Mouse (Mus musculus) inflammation-experienced regulatory T-cells, adult 6 months (primary cell): Measurements from ENCODE around the gene Gpld1. TPM values are rescaled to one million over a fixed set of nuclear protein-coding genes. Genes with fewer than 3 reads are reported as not detected.
"Not testable (repeated sequence)": the region's sequence is repeated elsewhere in the genome, so short reads cannot be mapped to it uniquely, and the experiment has no call there.

Experiments used
- ATAC-seq: one replicate; pipeline ENCODE4 v1.8.0; 2017
- polyA plus RNA-seq, 3 experiments: library from polyadenylated mRNA; unstranded; fragments of 100-300 nt; shearing (Covaris generic); gene quantifications; one replicate each; pipeline ENCODE4 v1.2.1; 2017

Gpld1 gene
- polyA plus RNA-seq, 3 experiments from 2014 or later = 1.0 to 3.3 (median 1.9) TPM

DNA sequence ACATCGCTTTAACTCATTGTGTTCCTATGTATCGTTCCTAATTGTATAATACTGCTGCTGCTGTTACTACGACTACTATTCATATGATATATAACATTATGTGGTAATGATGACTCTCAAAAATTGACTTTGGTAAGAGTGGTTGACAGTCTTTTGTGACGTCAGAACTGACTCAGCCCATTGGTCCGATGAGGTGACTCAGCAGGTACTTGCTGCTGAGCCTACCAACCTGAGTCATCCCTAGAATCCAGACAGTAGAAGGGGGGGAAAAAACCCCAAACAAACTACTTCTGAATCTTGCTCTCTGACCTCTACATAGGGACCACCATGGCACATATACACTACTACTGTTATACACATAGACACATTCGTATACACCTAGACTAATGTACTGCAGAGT is 5.9 kb downstream of the Gpld1 start:
- no peak for ATAC-seq

DNA sequence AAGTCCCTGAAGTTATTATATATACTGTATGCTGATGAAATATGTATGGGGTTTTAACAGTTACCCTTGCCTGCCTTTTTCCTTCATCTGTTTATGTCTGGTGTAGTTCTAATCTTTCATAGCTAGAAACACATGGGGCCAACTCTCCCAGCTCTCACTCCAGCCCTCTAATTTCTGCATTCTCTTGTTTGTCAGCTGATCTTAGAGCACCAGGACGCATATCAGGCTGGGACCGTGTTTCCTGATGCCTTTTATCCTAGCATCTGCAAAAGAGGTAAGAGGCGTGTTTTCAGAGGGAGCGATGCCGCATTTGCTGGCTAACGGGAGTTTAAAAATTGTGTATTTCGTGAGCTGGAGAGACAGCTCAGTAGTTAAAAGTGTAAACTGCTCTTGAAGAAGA is 9.7 kb downstream of the Gpld1 start:
- no peak for ATAC-seq

DNA sequence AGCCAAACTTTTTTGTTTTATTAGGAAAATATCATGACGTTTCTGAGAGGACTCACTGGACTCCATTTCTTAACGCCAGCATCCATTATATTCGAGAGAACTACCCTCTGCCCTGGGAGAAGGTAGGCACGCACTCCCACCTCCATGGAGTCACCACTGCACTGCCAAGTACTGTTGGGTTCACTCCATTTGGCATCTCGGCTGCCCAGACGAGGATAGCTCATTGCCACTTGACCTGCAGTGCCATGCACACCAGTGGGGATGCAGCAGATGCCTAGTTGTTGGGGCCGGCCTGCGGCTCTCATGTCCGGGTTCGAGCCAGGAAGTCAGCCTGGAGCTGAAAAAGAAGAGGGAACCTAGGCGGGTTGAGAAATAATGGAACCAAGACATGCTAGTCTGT is 12.1 kb downstream of the Gpld1 start:
- no peak for ATAC-seq

DNA sequence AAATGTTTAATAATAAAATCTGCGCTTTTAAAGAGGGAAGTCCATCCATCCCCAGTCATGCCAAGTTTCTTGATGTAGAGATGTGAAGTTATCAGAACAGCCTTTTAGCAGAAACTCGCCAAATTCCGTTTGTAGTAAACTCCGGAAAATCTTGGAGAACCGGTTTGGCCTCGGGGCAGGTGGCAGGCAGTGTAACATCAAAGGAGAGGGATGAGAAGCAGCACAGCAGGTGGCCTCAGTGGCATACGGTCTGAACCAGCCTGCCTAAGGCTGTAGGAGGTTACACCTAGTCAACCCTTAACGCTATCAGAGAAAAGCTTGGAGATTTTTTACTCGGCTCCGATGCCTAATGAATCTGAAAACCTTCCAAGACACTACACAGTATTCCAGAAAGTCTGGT is 12.5 kb downstream of the Gpld1 start:
- no peak for ATAC-seq

DNA sequence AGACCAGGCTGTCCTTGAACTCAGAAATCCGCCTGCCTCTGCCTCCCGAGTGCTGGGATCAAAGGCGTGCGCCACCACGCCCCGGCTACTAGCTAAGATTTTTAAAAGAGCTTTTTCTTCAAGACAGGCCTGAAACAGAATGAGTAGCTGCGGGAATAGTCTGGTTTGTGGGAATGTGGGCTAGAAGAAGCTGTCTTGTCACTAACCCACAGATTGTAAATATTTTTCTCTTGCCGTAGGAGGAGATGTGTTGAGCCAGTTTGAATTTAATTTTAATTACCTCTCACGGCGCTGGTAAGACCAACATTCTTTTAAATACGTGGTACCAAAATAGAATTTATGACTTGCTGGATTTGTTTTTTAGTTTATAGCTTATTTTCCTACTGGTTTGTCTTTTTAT is 15.7 kb downstream of the Gpld1 start:
- ATAC-seq = no peak

DNA sequence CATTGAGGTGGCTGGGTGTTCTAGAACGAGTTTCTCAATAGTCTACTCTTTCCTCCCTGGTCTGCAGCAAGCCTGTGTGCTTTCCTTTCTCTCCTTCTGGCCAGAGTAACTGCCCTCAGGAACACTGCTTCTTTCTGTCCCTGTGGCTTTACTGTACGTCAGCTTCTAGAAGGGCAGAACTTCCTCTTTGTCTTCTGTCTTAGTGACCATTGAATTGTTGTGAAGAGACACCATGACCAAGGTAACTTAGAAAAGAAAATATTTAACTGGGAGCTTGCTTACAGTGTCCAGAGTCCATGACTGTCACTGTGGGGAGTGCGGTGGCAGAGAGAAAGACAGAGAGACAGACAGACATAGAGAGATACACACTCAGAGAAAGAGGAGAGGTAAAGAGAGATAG is 17.1 kb downstream of the Gpld1 start:
- no peak for ATAC-seq

DNA sequence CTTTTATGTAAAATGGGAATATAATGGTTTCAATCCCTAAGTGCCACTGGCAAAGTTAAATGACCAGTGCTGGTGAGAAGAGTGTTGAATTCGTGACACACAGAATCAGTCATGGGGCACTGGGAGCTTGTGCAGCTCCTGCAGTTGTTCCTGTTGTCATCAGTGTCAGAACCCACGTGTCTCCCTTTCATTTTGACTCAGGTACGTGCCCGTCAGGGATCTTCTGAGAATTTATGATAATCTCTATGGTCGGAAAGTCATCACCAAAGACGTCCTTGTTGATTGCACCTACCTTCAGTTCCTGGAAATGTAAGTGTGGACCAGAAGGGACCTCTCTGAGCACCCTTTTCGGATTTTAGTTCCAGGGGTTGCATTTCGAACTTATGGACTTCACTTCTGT is 19.2 kb downstream of the Gpld1 start:
- peak; percentile 68 for ATAC-seq

DNA sequence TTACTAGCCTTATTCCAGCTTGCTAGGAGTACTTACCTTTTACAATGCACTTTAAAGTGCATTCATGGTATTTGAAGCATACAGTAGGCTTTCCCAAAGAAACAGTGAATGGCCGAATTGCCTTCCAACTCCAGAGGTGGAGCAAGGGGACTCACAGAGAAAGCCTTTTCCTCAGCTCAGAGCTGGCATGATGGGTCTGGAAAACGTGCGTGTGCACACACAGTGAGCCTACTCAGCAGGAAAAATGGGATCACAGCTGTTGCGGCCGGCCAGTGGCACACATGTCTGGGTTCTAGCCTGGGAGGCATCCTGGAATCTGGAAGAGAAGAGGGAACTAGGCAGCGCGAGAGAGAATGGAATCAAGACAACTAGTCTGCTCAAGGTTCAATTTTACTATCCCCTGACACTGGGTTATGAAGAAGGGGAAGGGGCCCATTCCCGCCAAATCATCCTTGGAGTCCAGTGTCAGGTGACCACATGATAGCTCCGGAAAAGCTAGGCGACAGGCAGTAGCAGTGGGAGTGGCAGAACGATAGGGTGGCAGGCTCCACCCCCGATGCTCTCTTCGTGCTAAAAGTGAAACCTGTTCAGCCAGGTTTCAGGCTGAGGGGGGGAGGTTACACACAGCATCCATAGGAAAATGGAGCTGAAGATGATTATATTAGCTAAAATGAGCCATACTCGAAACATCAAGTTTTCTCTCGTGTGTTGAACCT is 22.3 kb downstream of the Gpld1 start:
- peak; percentile 76 for ATAC-seq

DNA sequence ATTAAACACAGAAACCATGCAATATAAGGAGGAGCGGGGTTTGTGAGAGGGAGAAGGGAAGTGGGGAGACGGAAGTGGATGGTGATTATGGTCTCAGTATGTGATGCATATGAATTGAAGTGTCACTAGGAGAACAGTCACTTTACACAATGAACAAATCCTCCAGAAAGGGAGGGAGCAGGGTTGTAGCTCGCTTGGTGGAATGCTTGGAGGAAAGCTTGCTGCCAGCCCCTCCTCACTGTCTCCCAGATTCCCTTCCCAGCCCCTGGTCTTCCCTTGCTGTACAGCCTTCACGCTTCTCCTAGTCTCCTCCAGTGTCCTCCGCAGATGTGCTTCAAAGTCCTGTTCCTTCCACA is 22.9 kb downstream of the Gpld1 start:
- peak; percentile 62 for ATAC-seq

DNA sequence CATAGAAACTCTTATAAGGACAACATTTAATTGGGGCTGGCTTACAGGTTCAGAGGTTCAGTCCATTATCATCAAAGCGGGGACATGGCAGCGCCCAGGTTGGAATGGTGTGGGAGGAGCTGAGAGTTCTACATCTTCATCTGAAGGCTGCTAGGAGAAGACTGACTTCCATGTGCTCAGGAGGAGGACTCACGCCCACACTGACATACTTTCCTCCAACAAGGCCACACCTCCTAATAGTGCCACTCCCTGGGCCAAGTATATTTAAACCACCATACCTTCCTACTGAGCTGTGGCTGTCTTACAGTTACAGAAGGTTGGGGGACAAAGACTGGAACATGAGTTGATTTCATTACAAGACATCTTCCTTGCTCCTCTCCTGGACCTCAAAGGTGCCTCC is 28.8 kb downstream of the Gpld1 start:
- ATAC-seq = not testable (repeated sequence)

DNA sequence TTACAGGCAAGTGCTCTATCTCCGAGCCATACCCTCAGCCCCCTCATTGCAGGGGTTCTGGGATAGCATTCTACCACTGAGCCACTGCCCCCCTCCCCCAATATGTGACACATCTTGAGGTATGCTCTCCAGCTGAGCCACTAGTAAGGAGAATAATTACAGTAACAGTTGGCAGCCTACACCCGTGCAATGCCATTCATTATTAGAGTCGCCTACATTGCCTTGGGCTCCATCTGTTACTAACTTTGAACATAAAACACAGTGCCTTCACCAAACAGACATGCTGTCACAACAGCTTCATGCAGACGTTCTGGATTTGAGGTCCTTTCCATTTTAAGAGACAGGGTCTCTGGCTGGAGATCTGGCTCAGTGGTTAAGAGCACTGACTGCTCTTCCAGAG is 33.4 kb downstream of the Gpld1 start:
- ATAC-seq = no peak

DNA sequence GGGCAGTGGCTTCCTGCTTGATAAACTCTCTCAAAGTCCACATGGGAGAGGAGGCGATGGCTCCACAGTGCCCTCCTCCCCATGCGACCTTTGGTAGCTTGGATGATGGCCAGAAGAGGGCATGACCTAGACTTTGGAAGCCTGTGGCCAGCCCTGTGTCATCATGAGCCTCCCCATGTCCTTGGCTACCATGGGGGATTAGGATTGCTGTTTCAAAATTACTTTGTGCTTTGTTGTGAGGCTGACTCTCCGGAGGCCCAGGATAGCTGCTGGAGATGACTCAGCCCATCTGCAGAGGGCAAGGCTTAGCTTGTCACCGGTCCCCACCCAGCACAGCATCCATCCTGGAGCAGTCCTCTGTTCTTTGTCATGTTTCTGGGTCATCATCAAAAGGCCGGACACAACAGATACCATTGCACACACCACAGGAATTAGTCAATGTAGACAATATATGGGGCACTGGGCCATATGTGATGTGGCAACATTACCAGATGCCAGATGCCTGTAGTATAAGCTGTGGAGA is 34.9 kb downstream of the Gpld1 start:
- ATAC-seq = no peak

DNA sequence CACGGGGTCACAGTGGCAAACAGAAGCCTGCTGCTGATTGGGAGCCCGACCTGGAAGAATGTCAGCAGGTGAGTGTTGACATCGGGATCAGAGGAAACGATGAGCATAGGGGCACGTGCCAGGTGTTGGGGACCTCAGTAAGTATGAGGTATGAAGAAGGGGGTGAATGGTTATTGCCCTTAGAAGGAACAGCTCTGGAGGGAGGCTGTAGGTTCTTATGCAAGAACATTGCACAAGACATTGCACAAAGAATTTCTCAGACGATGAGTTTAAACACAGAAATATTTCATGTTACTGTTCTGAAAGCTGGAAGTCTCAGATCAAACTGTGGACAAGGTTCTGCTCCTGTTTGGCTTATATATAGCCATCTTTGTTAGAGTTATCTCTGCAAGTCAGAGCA is 38.1 kb downstream of the Gpld1 start:
- ATAC-seq = no peak

DNA sequence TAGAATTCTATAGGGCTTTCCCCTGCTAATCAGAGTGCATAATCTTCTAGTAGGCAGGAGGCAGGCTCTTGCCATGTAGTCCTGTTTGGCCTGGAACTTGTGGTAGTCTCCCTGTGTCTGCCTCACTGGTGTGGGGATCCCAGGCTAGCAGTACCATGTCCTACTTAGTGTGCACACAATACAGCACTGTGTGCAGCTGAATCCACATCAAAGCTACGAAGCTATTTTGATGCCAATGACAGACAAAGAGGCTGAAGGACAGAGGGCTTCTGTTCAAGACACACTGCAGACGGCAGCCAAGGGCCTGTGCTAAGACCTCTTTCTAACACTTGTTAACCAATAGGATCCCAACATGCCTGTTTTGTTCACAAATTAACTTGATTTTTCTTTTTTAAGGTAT is 42.5 kb downstream of the Gpld1 start:
- ATAC-seq = no peak

DNA sequence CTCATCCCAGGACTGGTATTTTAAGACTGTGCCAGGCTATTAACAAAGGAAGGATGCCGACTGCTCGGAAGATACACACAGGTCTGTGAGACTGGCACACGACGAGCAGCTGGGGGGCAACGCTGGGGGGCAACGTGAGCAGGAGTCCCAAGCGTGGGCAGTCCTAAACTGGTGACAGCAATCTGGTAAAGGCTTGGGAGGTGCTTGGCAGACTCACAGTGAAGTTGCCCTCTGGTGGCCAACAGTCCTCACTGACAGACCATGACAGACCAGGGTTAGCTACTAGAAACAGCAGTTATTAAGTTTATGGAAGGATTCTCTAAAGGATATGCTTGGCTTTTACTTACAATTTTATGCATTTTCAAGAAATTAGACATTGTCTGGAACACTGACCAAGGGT is 45.4 kb downstream of the Gpld1 start:
- ATAC-seq = peak; percentile 78

DNA sequence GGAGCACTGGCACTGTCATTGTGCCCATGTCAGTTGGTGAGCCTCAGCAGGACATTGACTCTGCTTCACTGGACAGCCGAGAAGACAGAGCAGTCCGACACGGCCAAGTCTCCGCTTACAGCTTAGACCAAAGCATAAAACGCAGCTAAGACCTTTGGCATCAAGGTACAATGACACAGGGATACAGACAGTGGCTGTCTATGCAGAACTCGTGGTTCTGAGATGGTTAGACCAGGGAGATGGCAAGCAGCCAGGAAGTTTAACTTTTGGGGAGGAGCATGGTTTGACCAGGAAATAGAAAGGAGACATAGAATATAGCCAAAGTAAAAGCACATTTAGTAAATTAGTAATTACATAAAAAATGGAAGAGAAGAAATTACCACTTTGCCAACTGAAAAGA is 46.1 kb downstream of the Gpld1 start:
- ATAC-seq = no peak

DNA sequence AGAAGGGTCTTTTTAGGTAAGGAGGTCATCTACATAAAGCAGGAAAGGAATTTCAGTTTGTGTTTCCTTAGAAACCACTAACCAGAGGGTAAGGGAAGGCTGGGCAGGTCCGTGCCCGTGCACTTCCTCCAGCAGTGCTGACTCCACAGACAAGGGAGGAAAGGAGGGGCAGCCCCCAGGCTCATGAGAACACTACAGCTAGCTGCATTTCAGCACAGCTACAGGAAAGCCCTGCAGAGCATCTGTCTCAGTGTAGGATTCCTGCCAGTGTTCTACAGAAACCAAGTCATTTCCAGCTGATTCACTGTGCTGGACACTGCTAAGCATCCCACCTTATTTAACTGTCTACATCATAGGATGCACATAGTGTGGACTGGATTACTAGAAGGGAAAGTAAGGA is 50.2 kb downstream of the Gpld1 start:
- ATAC-seq = no peak

DNA sequence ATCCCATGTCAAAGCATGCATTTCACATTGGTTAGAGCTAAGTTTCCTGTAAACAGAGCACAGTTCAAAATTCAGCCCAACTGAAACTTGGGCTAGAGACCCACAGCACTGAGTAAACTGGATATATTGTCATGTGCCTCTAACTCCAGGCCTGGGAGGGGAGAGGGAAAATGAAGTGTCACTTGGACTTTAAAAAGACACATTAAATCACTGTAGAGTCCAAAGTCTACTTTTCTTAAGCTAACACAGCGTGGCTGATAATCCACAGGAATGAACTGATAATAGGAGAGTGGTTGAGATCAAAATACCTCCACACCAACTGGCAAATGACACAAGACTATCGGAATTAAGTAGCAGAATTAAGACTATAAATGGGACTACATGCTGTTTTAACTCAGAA is 56.6 kb downstream of the Gpld1 start:
- no peak for ATAC-seq

DNA sequence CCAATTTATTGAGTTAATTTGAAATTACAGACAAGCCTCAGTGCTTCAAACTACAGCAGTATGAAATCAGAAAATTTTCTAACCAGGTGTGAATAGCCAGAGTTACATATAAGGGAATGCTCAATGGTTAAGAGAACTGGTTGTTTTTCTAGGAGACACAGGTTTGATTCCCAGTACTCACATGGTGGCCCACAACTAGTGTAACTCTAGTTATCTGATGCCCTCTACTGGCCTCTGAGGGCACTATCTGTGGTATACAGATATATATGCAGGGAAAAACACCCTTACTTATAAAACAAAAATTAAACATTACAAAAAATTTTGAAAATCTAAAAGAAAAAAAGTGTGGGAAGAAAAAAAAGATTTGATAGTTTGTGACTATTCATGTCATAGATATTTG is 60.0 kb downstream of the Gpld1 start:
- ATAC-seq = no peak

DNA sequence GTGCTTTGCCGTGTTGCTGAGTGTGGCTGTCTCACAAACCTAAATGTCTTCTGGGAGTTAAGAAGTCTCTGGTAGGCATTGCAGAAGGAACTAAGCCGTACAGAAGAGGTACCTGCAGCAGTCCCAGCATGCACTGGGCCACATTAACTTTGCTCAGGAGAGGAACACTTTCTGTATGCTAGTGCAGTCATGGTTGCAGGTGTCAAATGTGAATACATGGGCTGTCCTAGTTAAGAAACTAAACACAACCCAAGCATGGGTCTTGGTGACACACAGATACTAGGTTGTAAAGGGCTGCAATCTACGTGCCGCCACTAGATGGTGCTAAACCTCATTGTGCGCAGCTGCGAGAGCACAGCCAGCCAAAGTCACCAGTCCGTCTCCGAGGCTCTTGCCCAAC is 64.2 kb downstream of the Gpld1 start:
- ATAC-seq = peak; percentile 67

DNA sequence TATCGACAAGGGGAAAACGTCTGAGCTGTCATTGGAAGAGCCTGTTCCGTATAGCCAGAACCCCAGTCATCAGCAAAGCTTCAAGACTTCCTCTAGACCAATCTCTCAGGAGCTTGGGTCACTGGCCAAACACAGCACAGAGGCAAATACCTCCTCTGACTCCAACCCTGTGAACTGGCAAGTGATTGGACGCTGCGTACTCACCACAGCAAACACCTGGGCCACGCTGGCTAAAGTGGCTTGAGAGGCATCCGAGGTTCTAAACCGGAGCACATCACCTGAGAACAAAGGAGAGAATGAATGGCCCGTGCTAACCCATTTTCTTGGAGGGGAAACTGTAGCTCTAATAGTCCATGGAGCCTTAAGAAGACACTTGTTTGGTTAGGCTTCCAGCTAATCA is 75.4 kb downstream of the Gpld1 start:
- ATAC-seq = no peak

DNA sequence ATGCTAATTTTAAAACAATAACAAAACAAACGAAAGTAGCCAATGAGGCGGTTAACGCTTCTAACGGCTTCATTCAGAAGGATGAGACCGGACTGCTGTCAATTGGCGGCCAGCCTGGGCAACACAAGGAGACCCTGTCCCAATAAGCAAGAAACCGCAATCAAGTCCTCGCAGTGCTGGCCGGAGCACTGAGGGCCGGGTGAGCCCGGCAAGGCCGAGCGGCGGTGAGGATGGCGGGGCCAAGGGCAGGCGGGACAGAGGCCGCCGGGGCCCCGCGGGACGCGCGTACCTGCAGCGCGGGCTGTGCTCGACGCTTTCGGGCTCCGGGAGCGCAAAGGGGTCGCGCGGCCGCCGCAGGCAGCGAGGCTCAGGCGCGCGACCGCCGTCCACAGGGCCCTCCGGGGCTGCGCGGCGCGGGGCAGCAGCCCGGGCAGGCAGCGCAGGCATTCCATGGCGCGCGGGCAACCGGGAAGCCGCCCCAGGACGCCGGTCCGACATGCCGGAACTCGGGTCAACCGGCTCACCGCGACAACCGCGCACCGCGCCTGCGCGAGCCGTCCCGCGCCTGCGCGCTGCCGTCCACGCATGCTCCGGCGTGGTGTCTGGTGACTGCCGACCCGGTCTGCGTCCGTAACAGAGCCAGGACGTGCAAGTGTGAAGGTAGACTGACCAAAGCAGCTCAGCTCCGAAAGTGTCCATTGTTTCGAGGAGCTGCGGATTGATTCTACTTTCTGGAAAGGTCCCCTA is 77.0 kb downstream of the Gpld1 start, which contains the start of gene Mrs2:
Mrs2 (minus strand) TSS at position 587 of the 747 bp plus-strand sequence.
- peak; percentile 76 for ATAC-seq

DNA sequence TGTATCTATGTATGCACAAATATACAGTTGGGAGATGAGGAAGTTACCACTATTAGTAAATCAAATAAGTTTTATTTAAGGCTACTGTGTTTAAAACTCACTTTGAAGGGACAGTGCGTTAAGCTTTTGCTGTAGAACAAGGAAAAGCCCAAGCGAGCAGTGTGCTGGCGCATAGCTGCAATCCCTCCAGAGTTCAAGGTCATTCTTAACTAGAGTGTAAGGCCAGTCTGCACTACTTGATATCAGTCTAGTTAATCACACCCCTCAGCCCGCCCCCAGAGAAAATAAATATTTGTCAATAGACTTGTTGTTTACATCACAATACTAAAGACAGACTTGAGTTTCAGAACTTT is 77.6 kb downstream of the Gpld1 start:
- ATAC-seq = peak; percentile 7

DNA sequence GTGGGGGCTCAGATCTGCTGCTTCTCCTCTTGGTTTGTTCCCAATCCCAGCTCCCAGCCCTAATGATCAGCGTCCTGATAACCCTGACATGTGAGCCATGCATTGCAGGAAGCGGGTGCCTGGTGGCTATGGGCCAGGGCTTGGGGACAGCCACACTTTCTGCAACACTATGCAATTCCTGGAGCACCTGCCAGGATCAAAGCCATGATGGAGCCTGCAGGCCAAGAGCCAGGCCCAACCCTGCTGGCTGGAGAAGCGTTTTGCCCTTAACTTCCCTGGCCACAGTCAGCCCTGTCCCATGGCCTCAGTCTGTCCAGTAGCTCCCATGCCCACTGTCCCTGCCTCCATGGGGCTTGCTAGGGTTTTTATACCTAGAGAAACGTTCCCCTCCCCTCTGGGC is 79.4 kb downstream of the Gpld1 start:
- ATAC-seq = no peak
